Mouse (Mus musculus) embryonic facial prominence, embryonic 10.5 days (tissue): ENCODE measurements around the gene Fmnl3. TPM values are rescaled to one million over a fixed set of nuclear protein-coding genes. Genes with fewer than 3 reads are reported as not detected.

Source experiments
- DNase-seq: peaks from one replicate; pipeline ENCODE4 v3.0.0-alpha.2; 2017; ENCODE audit warnings: low spot score
- H3K27ac ChIP-seq: fragments of 300-500 bp; sonication (generic); replicated peaks from 2 replicates; pipeline ENCODE4 v1.5.1; 2016; ENCODE audit warnings: mild to moderate bottlenecking
- H3K27me3 ChIP-seq: fragments of 300-500 bp; sonication (generic); replicated peaks from 2 replicates; pipeline ENCODE4 v1.6.1; 2016; ENCODE audit warnings: low read depth, mild to moderate bottlenecking; ENCODE audit not compliant: poor library complexity, severe bottlenecking
- H3K36me3 ChIP-seq: fragments of 300-500 bp; sonication (generic); replicated peaks from 2 replicates; pipeline ENCODE4 v1.6.1; 2016; ENCODE audit warnings: mild to moderate bottlenecking, moderate library complexity
- H3K4me1 ChIP-seq: fragments of 300-500 bp; sonication (generic); 2 replicates; pipeline ENCODE4 v1.6.1; 2016
- H3K4me3 ChIP-seq: fragments of 300-500 bp; sonication (generic); 2 replicates; pipeline ENCODE4 v1.5.1; 2016; ENCODE audit warnings: mild to moderate bottlenecking, moderate library complexity
- H3K9me3 ChIP-seq: fragments of 300-500 bp; sonication (generic); 2 replicates; pipeline ENCODE4 v1.6.1; 2016; ENCODE audit warnings: mild to moderate bottlenecking
- WGBS: fragments of 180-500 bp; shearing (Covaris S2); methylation state at CpG from one replicate; pipeline ENCODE4 v1.1.7; 2016; 5-methylcytosine and 5-hydroxymethylcytosine counted together
- polyA plus RNA-seq: library from polyadenylated mRNA; unstranded; fragments of >200 nt; fragmentation: Nextera tagmentation; extraction: Ambion mirVana; gene quantifications from 2 replicates; pipeline ENCODE4 v1.2.1, GENCODE M21; 2016

The Fmnl3 gene
- polyA plus RNA-seq, 1 experiment from 2014 or later: 25.6 TPM

- WGBS: 90% methylated on average over 11 of the region's 11 CpGs
- no peaks in the 10 kb centered on the region for H3K9me3 ChIP-seq
Measured at GRCm38 (mm10) chr15:99290586-99290985, 79.7 kb downstream of the Fmnl3 start.

GRCm38 (mm10) chr15:99285189-99285535, 85.1 kb downstream of the Fmnl3 start:
- Histone ChIP-seq H3K36me3 (no peaks in the 10 kb centered on the region), H3K4me1 (peaks cover 12% of the 10 kb centered on the region), H3K27ac (no peak overlapping the region), H3K27me3 (no peaks in the 10 kb centered on the region), H3K4me3 (no peak overlapping the region), H3K9me3 (no peaks in the 10 kb centered on the region)
- DNase-seq: no peak
- 54% methylated on average over 8 of the region's 8 CpGs for WGBS

More at GRCm38 (mm10) chr15:99290586-99290985, 79.7 kb downstream of the Fmnl3 start:
- no peak overlapping the region for H3K27ac ChIP-seq
- DNase-seq: no peak
- H3K4me3 ChIP-seq: no peak overlapping the region
- no peaks in the 10 kb centered on the region for H3K36me3 ChIP-seq
- no peaks in the 10 kb centered on the region for H3K27me3 ChIP-seq
- H3K4me1 ChIP-seq: peaks cover 10% of the 10 kb centered on the region

GRCm38 (mm10) chr15:99284527-99285188, 85.6 kb downstream of the Fmnl3 start:
- 0 out of 2 replicates have a peak, but pooled peaks cover 4% of the 10 kb centered on the region for H3K27me3 ChIP-seq
- 52% methylated on average over 14 of the region's 14 CpGs for WGBS
- H3K36me3 ChIP-seq: no peaks in the 10 kb centered on the region
- H3K9me3 ChIP-seq: no peaks in the 10 kb centered on the region
- H3K27ac ChIP-seq: no peak overlapping the region
- peak; percentile 38 for DNase-seq
- H3K4me1 ChIP-seq: peaks cover 12% of the 10 kb centered on the region
- H3K4me3 ChIP-seq: no peak overlapping the region

GRCm38 (mm10) chr15:99283456-99283855, 86.8 kb downstream of the Fmnl3 start:
- WGBS: 64% methylated on average over 10 of the region's 10 CpGs

GRCm38 (mm10) chr15:99278271-99278670, 92.0 kb downstream of the Fmnl3 start:
- Histone ChIP-seq H3K4me1 (no peaks in the 10 kb centered on the region), H3K36me3 (no peaks in the 10 kb centered on the region), H3K27me3 (0 out of 2 replicates have a peak, but pooled peaks cover 5% of the 10 kb centered on the region), H3K9me3 (no peaks in the 10 kb centered on the region), H3K27ac (no peak overlapping the region), H3K4me3 (no peak overlapping the region)
- no peak for DNase-seq
- WGBS: 95% methylated on average over 7 of the region's 7 CpGs

More at GRCm38 (mm10) chr15:99283456-99283855, 86.8 kb downstream of the Fmnl3 start:
- no peaks in the 10 kb centered on the region for H3K9me3 ChIP-seq
- H3K4me3 ChIP-seq: no peak overlapping the region
- DNase-seq: no peak
- no peak overlapping the region for H3K27ac ChIP-seq
- H3K4me1 ChIP-seq: peaks cover 12% of the 10 kb centered on the region
- no peaks in the 10 kb centered on the region for H3K36me3 ChIP-seq
- 0 out of 2 replicates have a peak, but pooled peaks cover 5% of the 10 kb centered on the region for H3K27me3 ChIP-seq

GRCm38 (mm10) chr15:99276095-99276494, 94.2 kb downstream of the Fmnl3 start:
- Histone ChIP-seq H3K9me3 (no peaks in the 10 kb centered on the region), H3K36me3 (no peaks in the 10 kb centered on the region), H3K27ac (no peak overlapping the region), H3K27me3 (0 out of 2 replicates have a peak, but pooled peaks cover 5% of the 10 kb centered on the region), H3K4me3 (no peak overlapping the region), H3K4me1 (peaks cover 13% of the 10 kb centered on the region; the same call in 1 of the 2 replicates)
- no peak for DNase-seq
- 86% methylated on average over 8 of the region's 8 CpGs for WGBS

Other genes with a start within 250 kb of the Fmnl3 start
- 60.1 and 62.1 TPM in 2 replicates for gene Spats2, start 244.6 kb downstream of the Fmnl3 start, polyA plus RNA-seq
- 0.25 TPM in 2 replicates for gene Kcnh3, start 145.6 kb downstream of the Fmnl3 start, polyA plus RNA-seq
- 185 and 189 TPM in 2 replicates for gene Mcrs1, start 118.5 kb downstream of the Fmnl3 start, polyA plus RNA-seq
- gene Prpf40b, start 75.4 kb downstream of the Fmnl3 start, polyA plus RNA-seq: 72.3 and 76.1 TPM in 2 replicates
- 0.30 TPM in 1 of 2 replicates, not detected in the other for gene Fam186b, start 74.6 kb downstream of the Fmnl3 start, polyA plus RNA-seq
- 262 and 273 TPM in 2 replicates for gene Tmbim6, start 22.4 kb upstream of the Fmnl3 start, polyA plus RNA-seq
- gene Nckap5l, start 87.3 kb upstream of the Fmnl3 start, polyA plus RNA-seq: 14.1 and 15.1 TPM in 2 replicates
- gene Bcdin3d, start 104.2 kb upstream of the Fmnl3 start, polyA plus RNA-seq: 16.0 and 16.7 TPM in 2 replicates
- 0.45 and 0.74 TPM in 2 replicates for gene Faim2, start 157.7 kb upstream of the Fmnl3 start, polyA plus RNA-seq
- gene Aqp2, start 208.6 kb upstream of the Fmnl3 start, polyA plus RNA-seq: not detected in 2 replicates
- gene Aqp5, start 220.3 kb upstream of the Fmnl3 start, polyA plus RNA-seq: 0.10 TPM in 1 of 2 replicates, not detected in the other
- 0.10 TPM in 1 of 2 replicates, not detected in the other for gene Aqp6, start 230.9 kb upstream of the Fmnl3 start, polyA plus RNA-seq